Mouse (Mus musculus) intestine, embryonic 15.5 days (tissue): ENCODE measurements around the gene Capza2. TPM values are rescaled to one million over a fixed set of nuclear protein-coding genes. Genes with fewer than 3 reads are reported as not detected.

Source experiments
- ATAC-seq: fragments of 200-750 bp; cut with Nextera tagmentation; 2 replicates; pipeline ENCODE4 v1.8.0; 2017; ENCODE audit warnings: moderate TSS enrichment, moderate library complexity
- H3K27ac ChIP-seq: fragments of 300-500 bp; sonication (generic); 2 replicates; pipeline ENCODE4 v1.5.1; 2015; ENCODE audit warnings: mild to moderate bottlenecking, inconsistent platforms
- H3K27me3 ChIP-seq: fragments of 300-500 bp; sonication (generic); replicated peaks from 2 replicates; pipeline ENCODE4 v1.6.1; 2015; ENCODE audit warnings: inconsistent platforms
- H3K36me3 ChIP-seq: fragments of 300-500 bp; sonication (generic); 2 replicates; pipeline ENCODE4 v1.6.1; 2015; ENCODE audit warnings: inconsistent platforms
- H3K4me1 ChIP-seq: fragments of 300-500 bp; sonication (generic); replicated peaks from 2 replicates; pipeline ENCODE4 v1.6.1; 2015; ENCODE audit warnings: inconsistent platforms
- H3K4me2 ChIP-seq: fragments of 300-500 bp; sonication (generic); replicated peaks from 2 replicates; pipeline ENCODE4 v1.6.1; 2015; ENCODE audit warnings: mild to moderate bottlenecking, inconsistent platforms
- H3K4me3 ChIP-seq: fragments of 300-500 bp; sonication (generic); replicated peaks from 2 replicates; pipeline ENCODE4 v1.5.1; 2015; ENCODE audit warnings: inconsistent platforms
- H3K9ac ChIP-seq: fragments of 300-500 bp; sonication (generic); 2 replicates; pipeline ENCODE4 v1.6.1; 2015; ENCODE audit warnings: inconsistent platforms
- H3K9me3 ChIP-seq: fragments of 300-500 bp; sonication (generic); 2 replicates; pipeline ENCODE4 v1.6.1; 2016; ENCODE audit warnings: inconsistent platforms
- WGBS: fragments of 180-500 bp; shearing (Covaris S2); methylation state at CpG from one replicate; pipeline ENCODE4 v1.1.7; 2015; 5-methylcytosine and 5-hydroxymethylcytosine counted together
- polyA plus RNA-seq: library from polyadenylated mRNA; unstranded; fragments of >200 nt; fragmentation: Nextera tagmentation; extraction: Ambion mirVana; gene quantifications from 2 replicates; pipeline ENCODE4 v1.2.1, GENCODE M21; 2015

The Capza2 gene
- polyA plus RNA-seq, 1 experiment from 2014 or later, result 245 TPM

DNA sequence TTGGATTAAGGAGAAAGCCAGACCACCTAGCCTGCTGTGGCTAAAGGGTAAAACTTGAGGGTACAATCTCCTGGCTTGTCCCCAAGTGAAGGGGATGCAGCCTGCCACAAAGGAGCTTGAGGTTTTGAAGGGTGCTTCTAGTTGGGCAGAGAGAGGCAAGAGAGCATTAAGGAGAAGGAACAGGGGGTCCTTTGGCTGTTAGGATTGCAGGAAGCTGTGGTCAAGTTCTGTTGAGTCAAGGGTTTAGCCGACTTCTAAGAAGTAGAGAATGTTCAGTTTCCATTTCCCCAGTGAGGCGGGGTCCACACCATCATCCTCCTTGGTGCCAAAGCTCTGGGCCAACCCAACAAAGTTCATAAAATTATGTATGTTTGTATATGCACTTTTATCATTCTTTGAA lies 19.0 kb downstream of the Capza2 start:
- no peaks in the 10 kb centered on the region for H3K9me3 ChIP-seq
- H3K27ac ChIP-seq, result no peak overlapping the region
- WGBS, result 92% methylated on average over 2 of the region's 2 CpGs
- no peak overlapping the region for H3K4me2 ChIP-seq
- ATAC-seq, result no peak
- H3K9ac ChIP-seq, result no peak overlapping the region
- H3K4me1 ChIP-seq, result no peaks in the 10 kb centered on the region
- peaks cover 6% of the 10 kb centered on the region for H3K36me3 ChIP-seq
- no peaks in the 10 kb centered on the region for H3K27me3 ChIP-seq
- H3K4me3 ChIP-seq, result no peak overlapping the region

DNA sequence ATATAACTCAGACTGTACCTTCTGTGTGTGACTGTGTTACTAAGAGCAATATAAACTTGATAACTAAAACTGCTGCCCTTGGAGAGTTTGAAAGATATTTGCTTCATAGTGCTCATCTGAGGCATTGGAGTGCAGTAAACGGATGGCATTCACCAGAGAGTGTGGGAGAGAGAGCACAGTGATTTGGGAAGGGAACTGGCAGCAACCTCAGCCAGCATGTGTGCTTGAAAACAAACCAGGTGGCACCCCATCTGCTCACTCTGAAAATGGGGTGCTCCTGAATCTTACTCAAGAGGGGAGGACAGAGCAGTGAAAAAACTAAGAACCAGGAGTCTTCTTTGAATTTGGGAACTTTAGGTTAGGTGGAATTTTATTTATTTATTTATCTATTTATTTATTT lies 21.3 kb downstream of the Capza2 start:
- no peak overlapping the region for H3K27ac ChIP-seq

DNA sequence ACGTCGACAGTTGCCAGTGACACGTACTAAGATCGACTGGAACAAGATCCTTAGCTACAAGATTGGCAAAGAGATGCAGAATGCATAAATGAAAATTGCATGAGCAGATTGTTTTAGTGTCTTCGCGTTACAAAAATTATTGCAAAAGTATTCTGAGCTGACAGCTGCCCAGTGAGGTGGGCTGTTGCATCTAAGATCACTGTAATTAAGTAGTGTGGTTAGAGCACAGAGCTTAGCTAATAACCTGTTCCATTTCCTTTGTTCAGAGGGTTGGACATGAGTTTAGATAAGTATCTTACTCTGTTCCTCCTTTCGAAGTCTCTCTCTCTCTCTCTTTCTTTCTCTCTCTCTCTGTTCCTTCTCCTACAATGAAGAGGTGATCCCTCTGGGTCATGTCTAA lies 29.3 kb downstream of the Capza2 start:
- H3K9me3 ChIP-seq, result no peaks in the 10 kb centered on the region
- no peak overlapping the region for H3K4me3 ChIP-seq
- 92% methylated on average over 7 of the region's 7 CpGs for WGBS
- H3K4me2 ChIP-seq, result no peak overlapping the region
- ATAC-seq, result no peak
- H3K36me3 ChIP-seq, result peaks cover 8% of the 10 kb centered on the region
- H3K27ac ChIP-seq, result no peak overlapping the region
- no peaks in the 10 kb centered on the region for H3K27me3 ChIP-seq
- no peaks in the 10 kb centered on the region for H3K4me1 ChIP-seq
- H3K9ac ChIP-seq, result no peak overlapping the region

More for the DNA sequence above, 21.3 kb downstream of the Capza2 start:
- H3K4me3 ChIP-seq, result no peak overlapping the region
- no peaks in the 10 kb centered on the region for H3K36me3 ChIP-seq
- ATAC-seq, result no peak
- no peak overlapping the region for H3K9ac ChIP-seq
- H3K4me1 ChIP-seq, result no peaks in the 10 kb centered on the region
- H3K27me3 ChIP-seq, result no peaks in the 10 kb centered on the region
- WGBS, result 65% methylated on average over 1 of the region's 1 CpGs
- no peak overlapping the region for H3K4me2 ChIP-seq
- no peaks in the 10 kb centered on the region for H3K9me3 ChIP-seq

- H3K27ac ChIP-seq, result no peak overlapping the region
- H3K4me1 ChIP-seq, result no peaks in the 10 kb centered on the region
- no peaks in the 10 kb centered on the region for H3K9me3 ChIP-seq
- H3K9ac ChIP-seq, result no peak overlapping the region
- peaks cover 8% of the 10 kb centered on the region for H3K36me3 ChIP-seq
- H3K4me3 ChIP-seq, result no peak overlapping the region
- no peak for ATAC-seq
- H3K27me3 ChIP-seq, result no peaks in the 10 kb centered on the region
- H3K4me2 ChIP-seq, result no peak overlapping the region
Observed at GRCm38 (mm10) chr6:17666024-17666423, 30.0 kb downstream of the Capza2 start.

DNA sequence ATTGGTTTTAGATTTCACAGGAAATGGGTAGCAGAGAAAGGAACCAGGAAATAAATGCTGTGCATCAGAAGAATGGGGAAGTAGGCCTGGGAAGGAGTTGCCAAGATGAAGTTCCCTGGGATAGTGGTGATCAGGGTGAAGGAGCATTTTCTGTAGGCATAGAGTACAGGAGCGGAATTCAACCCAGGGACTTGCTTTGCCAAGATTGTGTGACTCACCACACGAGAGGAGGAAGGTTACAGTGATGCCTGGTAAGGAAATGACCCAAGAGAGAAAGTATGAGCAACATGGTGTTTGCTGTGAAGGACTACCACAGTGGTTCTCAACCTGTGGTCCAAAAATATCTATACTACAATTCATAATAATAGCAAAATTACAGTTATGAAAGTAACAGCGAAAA lies 31.8 kb downstream of the Capza2 start:
- WGBS, result 86% methylated on average over 3 of the region's 3 CpGs
- no peak for ATAC-seq
- H3K4me3 ChIP-seq, result no peak overlapping the region

DNA sequence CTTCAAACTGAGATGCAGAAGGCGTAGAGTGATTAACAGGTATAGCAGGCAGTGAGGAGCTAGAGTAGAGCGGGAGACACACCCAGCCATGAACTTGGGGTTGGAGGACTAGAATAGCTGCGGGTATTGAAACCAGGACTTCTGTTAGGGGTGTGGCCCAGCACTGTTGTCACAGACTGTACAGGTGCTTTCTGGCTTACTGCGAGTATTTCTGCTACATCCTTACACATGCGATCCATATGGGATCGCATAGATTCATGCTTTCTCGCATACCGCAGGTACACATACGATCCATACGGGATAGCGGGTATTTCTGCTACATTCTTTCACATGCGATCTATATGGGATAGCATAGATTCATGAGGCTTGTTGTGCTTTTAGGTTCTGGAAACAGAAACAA lies 32.3 kb downstream of the Capza2 start:
- Histone ChIP-seq H3K4me1 (no peaks in the 10 kb centered on the region), H3K27me3 (no peaks in the 10 kb centered on the region), H3K36me3 (peaks cover 2% of the 10 kb centered on the region), H3K4me3 (no peak overlapping the region), H3K4me2 (no peak overlapping the region), H3K27ac (no peak overlapping the region), H3K9me3 (no peaks in the 10 kb centered on the region), H3K9ac (no peak overlapping the region)
- peak; percentile 43; the same call in 1 of the 2 replicates for ATAC-seq
- 95% methylated on average over 12 of the region's 12 CpGs for WGBS

More for the DNA sequence above, 31.8 kb downstream of the Capza2 start:
- H3K9ac ChIP-seq, result no peak overlapping the region
- H3K9me3 ChIP-seq, result no peaks in the 10 kb centered on the region
- H3K27me3 ChIP-seq, result no peaks in the 10 kb centered on the region
- H3K27ac ChIP-seq, result no peak overlapping the region
- H3K36me3 ChIP-seq, result peaks cover 7% of the 10 kb centered on the region
- H3K4me1 ChIP-seq, result no peaks in the 10 kb centered on the region
- H3K4me2 ChIP-seq, result no peak overlapping the region

GRCm38 (mm10) chr6:17669826-17670225 lies 33.8 kb downstream of the Capza2 start:
- Histone ChIP-seq H3K4me1 (no peaks in the 10 kb centered on the region), H3K4me3 (no peak overlapping the region), H3K27ac (no peak overlapping the region), H3K4me2 (no peak overlapping the region), H3K36me3 (no peaks in the 10 kb centered on the region), H3K9ac (no peak overlapping the region), H3K27me3 (no peaks in the 10 kb centered on the region), H3K9me3 (no peaks in the 10 kb centered on the region)
- ATAC-seq, result no peak
- 86% methylated on average over 2 of the region's 2 CpGs for WGBS

GRCm38 (mm10) chr6:17675019-17675756 lies 39.2 kb downstream of the Capza2 start:
- ATAC-seq, result peak; percentile 87
- Histone ChIP-seq H3K9ac (no peak overlapping the region), H3K4me2 (no peak overlapping the region), H3K4me3 (no peak overlapping the region), H3K4me1 (no peaks in the 10 kb centered on the region), H3K27me3 (no peaks in the 10 kb centered on the region), H3K27ac (no peak overlapping the region), H3K36me3 (no peaks in the 10 kb centered on the region), H3K9me3 (no peaks in the 10 kb centered on the region)
- 26% methylated on average over 12 of the region's 12 CpGs for WGBS

- H3K4me3 ChIP-seq, result no peak overlapping the region
- no peak overlapping the region for H3K9ac ChIP-seq
- no peaks in the 10 kb centered on the region for H3K27me3 ChIP-seq
- no peak for ATAC-seq
- H3K27ac ChIP-seq, result no peak overlapping the region
- no peaks in the 10 kb centered on the region for H3K36me3 ChIP-seq
- no peaks in the 10 kb centered on the region for H3K9me3 ChIP-seq
- no peak overlapping the region for H3K4me2 ChIP-seq
- H3K4me1 ChIP-seq, result no peaks in the 10 kb centered on the region
- 72% methylated on average over 2 of the region's 2 CpGs for WGBS
Observed at GRCm38 (mm10) chr6:17677008-17677407, 41.0 kb downstream of the Capza2 start.

GRCm38 (mm10) chr6:17680266-17680925 lies 44.4 kb downstream of the Capza2 start:
- no peak overlapping the region for H3K9ac ChIP-seq
- no peaks in the 10 kb centered on the region for H3K4me1 ChIP-seq
- ATAC-seq, result no peak
- H3K4me2 ChIP-seq, result no peak overlapping the region
- H3K9me3 ChIP-seq, result no peaks in the 10 kb centered on the region
- no peaks in the 10 kb centered on the region for H3K36me3 ChIP-seq
- no peaks in the 10 kb centered on the region for H3K27me3 ChIP-seq
- no peak overlapping the region for H3K4me3 ChIP-seq
- H3K27ac ChIP-seq, result no peak overlapping the region
- WGBS, result 74% methylated on average over 6 of the region's 6 CpGs

DNA sequence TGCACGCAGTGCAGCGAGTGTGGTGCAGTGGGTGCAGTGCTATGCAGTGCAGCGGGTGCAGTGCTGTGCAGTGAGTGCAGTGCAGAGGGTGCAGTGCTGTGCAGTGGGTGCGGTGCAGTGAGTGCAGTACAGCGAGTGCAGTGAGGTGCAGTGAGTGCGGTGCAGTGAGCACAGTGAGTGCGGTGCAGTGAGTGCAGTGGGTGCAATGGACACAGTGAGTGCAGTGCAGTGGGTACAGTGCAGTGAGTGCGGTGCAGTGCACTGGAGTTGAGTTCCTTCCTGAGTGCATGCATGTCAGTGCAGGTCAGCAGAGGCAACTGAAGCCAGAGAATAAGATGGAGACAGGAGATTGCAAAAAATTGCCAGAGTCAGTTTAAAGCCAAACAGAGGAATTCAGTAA lies 45.8 kb downstream of the Capza2 start:
- WGBS, result 99% methylated on average over 8 of the region's 8 CpGs
- no peaks in the 10 kb centered on the region for H3K36me3 ChIP-seq
- no peaks in the 10 kb centered on the region for H3K27me3 ChIP-seq
- H3K4me1 ChIP-seq, result no peaks in the 10 kb centered on the region
- no peak overlapping the region for H3K9ac ChIP-seq
- no peak overlapping the region for H3K27ac ChIP-seq
- ATAC-seq, result 0 out of 2 replicates have a peak, but pooled peaks have one; percentile 15
- no peak overlapping the region for H3K4me2 ChIP-seq
- no peaks in the 10 kb centered on the region for H3K9me3 ChIP-seq
- no peak overlapping the region for H3K4me3 ChIP-seq

- Histone ChIP-seq H3K4me2 (no peak overlapping the region), H3K9me3 (no peaks in the 10 kb centered on the region), H3K9ac (no peak overlapping the region), H3K27ac (no peak overlapping the region), H3K4me3 (no peak overlapping the region), H3K4me1 (no peaks in the 10 kb centered on the region), H3K27me3 (no peaks in the 10 kb centered on the region), H3K36me3 (no peaks in the 10 kb centered on the region)
- no peak for ATAC-seq
- WGBS, result 66% methylated on average over 5 of the region's 5 CpGs
Observed at GRCm38 (mm10) chr6:17688676-17689075, 52.6 kb downstream of the Capza2 start.

GRCm38 (mm10) chr6:17692647-17693046 lies 56.6 kb downstream of the Capza2 start, which contains the start of gene St7:
St7 (plus strand) TSS chr6:17692933.
- 54% methylated on average over 7 of the region's 7 CpGs for WGBS
- no peaks in the 10 kb centered on the region for H3K27me3 ChIP-seq
- no peaks in the 10 kb centered on the region for H3K9me3 ChIP-seq
- no peak for ATAC-seq
- H3K27ac ChIP-seq, result peak within 1 kb of the TSS; percentile 94
- H3K36me3 ChIP-seq, result no peaks in the 10 kb centered on the region
- H3K4me2 ChIP-seq, result peak within 1 kb of the TSS; percentile 85
- H3K4me3 ChIP-seq, result peak within 1 kb of the TSS; percentile 75
- H3K9ac ChIP-seq, result peak within 1 kb of the TSS; percentile 86
- no peaks in the 10 kb centered on the region for H3K4me1 ChIP-seq
